Mouse (Mus musculus) E14TG2a.4 (cell line): Measurements from ENCODE around the gene Prickle4.
"Not testable (repeated sequence)": the region's sequence is repeated elsewhere in the genome, so short reads cannot be mapped to it uniquely, and the experiment has no call there.

ENCODE experiments used
- H3K27me3 ChIP-seq: 2 replicates; pipeline ENCODE4 v1.6.1; 2014; ENCODE audit warnings: low read length, control low read depth; ENCODE audit not compliant: insufficient read depth
- H3K36me3 ChIP-seq: 2 replicates; pipeline ENCODE4 v1.6.1; 2014; ENCODE audit warnings: low read length, control low read depth; ENCODE audit not compliant: insufficient read depth
- H3K4me1 ChIP-seq: replicated peaks from 2 replicates; pipeline ENCODE4 v1.6.1; 2014; ENCODE audit warnings: low read depth, low read length, control low read depth
- H3K4me3 ChIP-seq: replicated peaks from 2 replicates; pipeline ENCODE4 v1.5.1; 2014; ENCODE audit warnings: mild to moderate bottlenecking, low read length
- H3K9me3 ChIP-seq: 2 replicates; pipeline ENCODE4 v1.6.1; 2014; ENCODE audit warnings: low read length, control low read depth
- CTCF ChIP-seq: conservative IDR thresholded peaks from 2 replicates; pipeline ENCODE4 v1.5.1; 2014; ENCODE audit warnings: low read length
- NANOG ChIP-seq: IDR thresholded peaks from 2 replicates; pipeline ENCODE4 v1.6.1; 2014; ENCODE audit warnings: borderline replicate concordance, low read length, mixed read lengths
- POU5F1 ChIP-seq: IDR thresholded peaks from 2 replicates; pipeline ENCODE4 v1.6.1; 2014; ENCODE audit warnings: low read length, borderline replicate concordance

Prickle4 gene

DNA sequence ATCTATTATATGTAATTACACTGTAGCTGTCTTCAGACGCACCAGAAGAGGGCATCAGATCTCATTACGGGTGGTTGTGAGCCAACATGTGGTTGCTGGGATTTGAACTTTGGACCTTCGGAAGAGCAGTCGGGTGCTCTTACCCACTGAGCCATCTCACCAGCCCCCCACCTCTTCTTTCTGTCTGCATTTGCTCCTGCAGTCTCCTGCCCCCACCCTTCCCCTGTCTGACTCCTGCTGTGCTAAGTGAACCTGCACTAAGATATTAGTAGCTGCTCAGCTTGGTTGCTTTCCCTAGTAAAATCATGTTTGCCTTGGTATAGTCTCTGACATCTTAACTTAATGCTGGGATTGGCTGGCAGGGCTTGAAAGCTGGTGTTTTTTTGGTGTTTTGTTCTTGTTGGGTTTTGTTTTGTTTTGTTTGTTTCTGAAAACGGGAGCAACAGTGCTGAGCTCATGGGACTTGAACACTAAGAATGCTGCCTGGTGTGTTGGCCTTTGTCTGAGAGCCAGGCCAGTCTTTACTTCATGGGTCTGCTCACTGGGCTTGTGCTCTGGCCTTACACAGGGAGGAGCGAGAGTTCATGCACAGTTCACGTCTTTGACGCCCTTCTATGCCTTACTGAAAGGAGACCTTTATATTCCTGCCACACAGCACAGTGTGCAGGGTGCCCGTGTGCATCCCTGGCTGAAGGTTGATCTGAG lies 31.4 kb downstream of the Prickle4 start:
- Histone ChIP-seq H3K36me3 (no peaks in the 10 kb centered on the region), H3K4me1 (peaks cover 68% of the 10 kb centered on the region), H3K27me3 (no peaks in the 10 kb centered on the region), H3K9me3 (no peaks in the 10 kb centered on the region), H3K4me3 (no peak overlapping the region)
- TF ChIP-seq POU5F1 (no peak), CTCF (no peak), NANOG (no peak)

DNA sequence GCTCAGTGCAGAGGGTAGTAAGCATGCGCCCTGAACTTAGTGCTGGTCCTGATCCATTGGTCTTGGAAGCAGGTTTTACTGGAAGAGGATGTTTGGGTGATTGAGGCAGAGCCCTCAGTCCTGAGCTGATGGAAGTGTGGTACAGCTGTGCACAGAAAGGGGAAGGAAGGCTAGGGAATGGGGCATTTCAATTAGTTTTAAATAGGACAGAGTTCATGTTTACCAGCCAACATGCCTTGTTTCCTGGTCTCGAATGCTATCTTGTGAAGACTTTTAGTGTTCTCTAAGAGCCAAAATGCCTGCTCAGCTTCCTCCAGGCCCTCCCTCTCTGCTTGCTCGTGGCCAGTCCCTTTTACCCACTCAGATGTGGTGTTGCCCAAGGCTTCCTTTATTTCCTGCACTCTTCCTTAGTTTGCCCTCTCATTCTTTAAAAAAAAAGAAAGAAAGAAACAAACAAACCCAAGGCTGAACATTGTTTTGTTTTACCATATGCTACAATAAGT lies 35.7 kb downstream of the Prickle4 start:
- Histone ChIP-seq H3K4me3 (no peak overlapping the region), H3K4me1 (peaks cover 78% of the 10 kb centered on the region), H3K36me3 (no peaks in the 10 kb centered on the region; the same call in 1 of the 2 replicates), H3K9me3 (no peaks in the 10 kb centered on the region), H3K27me3 (no peaks in the 10 kb centered on the region)
- no peak for TF ChIP-seq POU5F1
- TF ChIP-seq CTCF, result no peak

GRCm38 (mm10) chr17:47657901-47658300 lies 36.6 kb downstream of the Prickle4 start:
- no peak for TF ChIP-seq CTCF
- TF ChIP-seq NANOG, result no peak
- TF ChIP-seq POU5F1, result no peak
- no peaks in the 10 kb centered on the region for H3K27me3 ChIP-seq
- H3K36me3 ChIP-seq, result no peaks in the 10 kb centered on the region; the same call in 1 of the 2 replicates
- no peaks in the 10 kb centered on the region for H3K9me3 ChIP-seq
- peaks cover 72% of the 10 kb centered on the region for H3K4me1 ChIP-seq
- no peak overlapping the region for H3K4me3 ChIP-seq

DNA sequence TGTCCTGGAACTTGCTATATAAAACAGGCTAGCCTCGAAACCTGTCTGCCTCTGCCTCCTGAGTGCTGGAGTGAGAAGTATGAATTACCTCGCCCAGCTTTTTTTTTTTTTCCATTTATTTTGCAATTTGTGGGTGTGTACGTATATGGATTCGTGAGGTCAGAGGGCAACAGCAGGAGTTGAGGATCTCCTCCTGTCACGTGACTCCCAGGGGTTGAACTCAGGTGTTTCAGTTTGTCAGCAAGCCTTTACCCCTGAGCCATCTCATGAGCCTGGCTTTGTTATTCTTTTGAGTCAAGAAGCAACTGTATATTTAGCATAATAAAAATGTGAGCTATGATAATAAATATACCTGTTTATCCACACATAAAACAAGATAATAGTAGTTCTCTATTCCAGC lies 38.8 kb downstream of the Prickle4 start:
- no peaks in the 10 kb centered on the region for H3K27me3 ChIP-seq

GRCm38 (mm10) chr17:47654346-47654745 lies 40.2 kb downstream of the Prickle4 start:
- H3K4me3 ChIP-seq, result not testable (repeated sequence)
- H3K4me1 ChIP-seq, result peaks cover 61% of the 10 kb centered on the region

More for the DNA sequence above, 38.8 kb downstream of the Prickle4 start:
- TF ChIP-seq POU5F1 (no peak), NANOG (no peak), CTCF (no peak)
- Histone ChIP-seq H3K4me3 (no peak overlapping the region), H3K36me3 (no peaks in the 10 kb centered on the region; the same call in 1 of the 2 replicates), H3K4me1 (peaks cover 63% of the 10 kb centered on the region), H3K9me3 (no peaks in the 10 kb centered on the region)

DNA sequence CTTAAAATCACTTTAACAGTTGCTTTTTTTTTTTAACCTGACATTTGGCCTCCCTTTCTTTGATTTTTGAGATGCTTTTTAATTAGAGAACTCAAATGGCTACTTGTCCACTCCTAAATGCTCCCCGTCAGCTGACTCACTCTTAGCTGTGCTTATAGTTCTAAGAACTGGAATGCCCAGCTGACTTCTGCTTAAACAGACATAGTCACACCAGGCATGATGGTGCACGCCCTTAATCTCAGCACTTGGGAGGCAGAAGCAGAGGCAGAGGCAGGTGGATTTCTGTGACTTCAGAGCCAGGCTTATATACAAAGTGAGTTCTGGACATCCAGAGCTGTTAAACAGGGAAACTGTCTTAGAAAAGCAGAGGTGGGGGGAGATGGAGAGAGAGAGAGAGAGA lies 42.6 kb downstream of the Prickle4 start:
- H3K4me3 ChIP-seq, result no peak overlapping the region
- H3K4me1 ChIP-seq, result peaks cover 64% of the 10 kb centered on the region
- no peaks in the 10 kb centered on the region for H3K27me3 ChIP-seq
- H3K36me3 ChIP-seq, result no peaks in the 10 kb centered on the region; the same call in 1 of the 2 replicates
- no peaks in the 10 kb centered on the region for H3K9me3 ChIP-seq
- TF ChIP-seq NANOG (no peak), CTCF (no peak), POU5F1 (no peak)

More at GRCm38 (mm10) chr17:47654346-47654745, 40.2 kb downstream of the Prickle4 start:
- H3K36me3 ChIP-seq, H3K9me3 ChIP-seq, H3K27me3 ChIP-seq: not testable (repeated sequence)

DNA sequence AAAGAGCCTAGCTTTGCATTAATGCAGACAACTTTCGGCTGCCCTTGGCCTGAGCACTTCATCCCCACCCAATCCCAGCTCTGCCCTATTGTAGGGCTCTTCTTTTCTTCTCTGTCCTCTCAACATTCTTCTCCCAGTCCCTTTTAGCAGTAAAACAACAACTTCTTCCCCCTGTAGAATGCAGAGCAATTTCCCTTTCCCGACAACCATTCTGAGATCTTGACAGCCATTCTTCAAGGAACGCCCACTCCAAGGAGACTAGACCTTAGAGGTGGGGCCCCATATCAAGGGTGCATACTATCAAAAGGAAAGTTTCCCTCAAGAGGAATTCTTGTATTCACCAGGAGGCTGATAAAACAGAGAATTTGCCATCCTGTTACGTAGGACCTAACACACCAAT lies 45.6 kb downstream of the Prickle4 start:
- TF ChIP-seq NANOG, result no peak
- no peak for TF ChIP-seq CTCF
- no peak for TF ChIP-seq POU5F1
- Histone ChIP-seq H3K4me1 (peaks cover 54% of the 10 kb centered on the region), H3K27me3 (no peaks in the 10 kb centered on the region), H3K36me3 (no peaks in the 10 kb centered on the region), H3K4me3 (no peak overlapping the region), H3K9me3 (no peaks in the 10 kb centered on the region)

DNA sequence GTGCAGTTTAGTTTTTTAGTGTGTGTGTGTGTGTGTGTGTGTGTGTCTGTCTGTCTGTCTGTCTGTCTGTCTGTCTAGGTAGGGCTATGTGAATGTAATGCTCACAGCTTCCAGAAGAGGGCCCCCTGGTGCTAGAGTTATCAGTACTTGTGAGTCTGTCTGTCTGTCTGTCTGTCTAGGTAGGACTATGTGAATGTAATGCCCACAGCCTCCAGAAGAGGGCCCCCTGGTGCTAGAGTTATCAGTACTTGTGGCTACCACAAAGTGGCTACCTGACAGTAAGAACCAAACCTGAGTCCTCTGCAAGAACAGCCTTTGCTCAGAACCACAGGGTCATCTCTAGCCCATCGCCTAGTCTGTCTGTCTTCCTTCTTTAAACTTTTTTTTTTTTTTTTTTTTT lies 47.9 kb downstream of the Prickle4 start:
- Histone ChIP-seq H3K36me3 (no peaks in the 10 kb centered on the region), H3K4me1 (peaks cover 53% of the 10 kb centered on the region), H3K9me3 (no peaks in the 10 kb centered on the region), H3K27me3 (no peaks in the 10 kb centered on the region), H3K4me3 (no peak overlapping the region)
- TF ChIP-seq CTCF, result peak; percentile 67
- no peak for TF ChIP-seq POU5F1
- TF ChIP-seq NANOG, result no peak

- Histone ChIP-seq H3K9me3 (no peaks in the 10 kb centered on the region), H3K27me3 (no peaks in the 10 kb centered on the region), H3K4me3 (no peak overlapping the region), H3K36me3 (no peaks in the 10 kb centered on the region), H3K4me1 (peaks cover 33% of the 10 kb centered on the region)
- TF ChIP-seq CTCF (peak; percentile 36), NANOG (no peak)
Measured at GRCm38 (mm10) chr17:47642992-47643391, 51.5 kb downstream of the Prickle4 start.
